Mouse (Mus musculus) T-cell, adult 2 months (primary cell): ENCODE measurements at regions not wholly inside any gene's neighbourhood (a gene's known extent, or its start where the extent isn't known, plus 50 kb on each side); places are given as distances from the start of the nearest gene placed in this dataset.
"Not testable (repeated sequence)": the region's sequence is repeated elsewhere in the genome, so short reads cannot be mapped to it uniquely, and the experiment has no call there.

ENCODE experiments used
- DNase-seq: peaks from one replicate; pipeline ENCODE4 v3.0.0; 2022; ENCODE audit warnings: low spot score

DNA sequence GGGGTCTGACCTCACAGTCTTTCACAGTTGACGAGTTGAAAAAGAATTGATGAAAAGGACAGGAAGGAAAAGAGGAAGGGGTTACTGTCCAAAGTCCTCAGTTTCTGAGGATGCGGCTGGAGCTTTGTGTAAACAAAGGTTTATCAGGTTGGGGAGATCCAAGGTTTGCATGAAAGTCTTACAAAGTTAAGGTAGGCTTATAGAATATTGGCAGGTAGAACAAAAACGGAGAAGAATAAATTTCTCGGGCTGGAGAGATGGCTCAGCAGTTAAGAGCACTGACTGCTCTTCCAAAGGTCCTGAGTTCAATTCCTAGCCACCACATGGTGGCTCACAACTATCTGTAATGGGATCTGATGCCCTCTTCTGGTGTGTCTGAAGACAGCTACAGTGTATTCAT, 60.9 kb upstream of the Acpp start:
- DNase-seq: not testable (repeated sequence)

DNA sequence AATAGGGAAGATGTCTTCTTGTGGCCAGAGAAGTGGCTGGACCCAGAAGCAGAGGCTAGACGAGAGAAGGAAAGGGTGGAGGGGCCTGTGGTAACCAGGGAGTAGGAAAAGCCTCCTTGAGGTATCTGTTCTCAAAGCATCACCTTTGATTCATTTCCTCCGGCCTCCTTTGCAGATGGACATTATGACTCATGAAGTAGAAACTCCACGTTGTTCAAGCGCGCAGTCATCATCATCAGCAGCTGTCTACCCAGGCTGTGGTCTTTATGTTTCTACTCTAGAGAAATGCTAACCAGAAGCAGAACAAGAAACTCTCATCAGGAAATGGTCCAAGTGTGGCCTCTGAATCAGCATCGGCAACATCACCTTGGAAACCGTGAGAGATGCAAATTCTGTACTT, 50.3 kb upstream of the Acpp start:
- DNase-seq: no peak
